Mouse (Mus musculus): ENCODE results near the gene Bpifb6. TPM values are rescaled to one million over a fixed set of nuclear protein-coding genes. Genes with fewer than 3 reads are reported as not detected.

Bpifb6 gene
- polyA plus RNA-seq (2015; fragmentation: Nextera tagmentation; extraction: Ambion mirVana) = not detected in 2 replicates

DNA sequence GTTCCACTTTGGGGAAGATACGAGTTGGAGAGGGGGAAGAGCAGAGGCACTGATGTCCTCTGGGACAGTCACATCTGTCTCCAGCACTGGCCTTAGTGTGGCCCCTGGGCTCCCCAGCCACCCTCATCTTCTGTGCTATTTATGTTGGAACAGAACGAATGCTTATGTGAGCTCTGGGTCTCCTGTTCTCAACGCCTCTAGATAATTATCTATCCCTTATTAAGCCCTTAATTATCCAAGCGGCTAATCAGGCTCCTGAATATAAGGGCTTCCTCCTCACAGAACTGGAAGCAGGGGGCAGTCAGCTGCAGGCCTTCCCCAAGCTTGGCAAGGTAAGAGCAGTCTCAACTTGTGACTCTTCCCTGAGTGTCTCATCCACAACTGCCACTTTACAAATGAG is at the start of gene Bpifb6:
Gene Bpifb6 (plus strand): TSS at position 301 of the 400 bp plus-strand sequence.
- H3K4me3 ChIP-seq = no peak within 1 kb of the TSS
- H3K27me3 ChIP-seq = no peaks in the 10 kb centered on the region
- no peaks in the 10 kb centered on the region for H3K36me3 ChIP-seq
- WGBS = 65% methylated on average over 4 of the region's 4 CpGs
- ATAC-seq (ENCODE audit: insufficient number of reproducible peaks, low FRiP score, low TSS enrichment, low read depth) = no peak
- no peaks in the 10 kb centered on the region for H3K9me3 ChIP-seq
- H3K9ac ChIP-seq = no peak within 1 kb of the TSS
- no peaks in the 10 kb centered on the region for H3K4me1 ChIP-seq
- no peak within 1 kb of the TSS for H3K4me2 ChIP-seq
- no peak within 1 kb of the TSS for H3K27ac ChIP-seq

DNA sequence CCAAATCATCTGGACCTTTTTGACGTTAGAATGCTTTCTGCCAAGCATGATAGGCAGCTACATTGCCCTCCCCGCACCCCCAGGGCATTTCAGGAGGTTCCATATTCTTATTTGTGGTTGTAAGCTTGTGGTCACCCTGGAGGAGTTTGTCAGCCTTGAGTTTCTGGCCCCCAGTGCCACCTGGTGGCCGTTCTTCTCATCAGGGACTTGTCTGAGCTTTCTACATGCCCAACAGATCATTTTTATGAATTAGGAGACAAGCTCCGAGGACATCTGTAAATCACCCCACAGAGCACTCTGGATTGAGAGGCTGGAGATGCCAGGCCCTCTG is 49.2 kb upstream of the Bpifb6 start:
- Histone ChIP-seq H3K36me3 (no peaks in the 10 kb centered on the region), H3K27me3 (no peaks in the 10 kb centered on the region), H3K9ac (no peak overlapping the region), H3K9me3 (no peaks in the 10 kb centered on the region), H3K27ac (no peak overlapping the region), H3K4me3 (no peak overlapping the region), H3K4me1 (no peaks in the 10 kb centered on the region), H3K4me2 (no peak overlapping the region)
- WGBS = 46% methylated on average over 4 of the region's 4 CpGs
- no peak for ATAC-seq (ENCODE audit: insufficient number of reproducible peaks, low FRiP score, low TSS enrichment, low read depth)

DNA sequence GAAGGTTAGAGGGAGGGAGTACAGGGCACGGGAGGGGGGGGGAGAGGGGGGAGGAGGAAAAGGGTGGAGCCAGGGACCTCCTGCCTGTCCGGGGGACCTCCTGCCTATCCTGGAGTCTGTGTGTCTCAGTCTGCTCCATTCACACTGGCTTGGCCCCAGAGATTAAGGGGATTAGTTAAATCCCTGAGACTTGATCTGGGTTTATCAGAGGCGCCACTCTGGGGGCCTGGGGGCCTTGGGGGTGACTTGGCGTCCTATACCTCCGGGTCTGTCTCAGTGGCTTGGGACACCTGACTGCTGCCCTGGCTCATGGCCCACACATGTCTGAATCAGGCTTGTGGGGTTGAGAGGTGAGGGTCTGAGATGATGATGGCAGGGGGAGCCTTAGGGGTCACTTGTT is 46.6 kb upstream of the Bpifb6 start:
- no peak overlapping the region for H3K4me2 ChIP-seq
- WGBS = 24% methylated on average over 5 of the region's 5 CpGs
- no peaks in the 10 kb centered on the region for H3K36me3 ChIP-seq
- no peak overlapping the region for H3K9ac ChIP-seq
- H3K4me1 ChIP-seq = no peaks in the 10 kb centered on the region
- H3K9me3 ChIP-seq = no peaks in the 10 kb centered on the region
- no peak overlapping the region for H3K27ac ChIP-seq
- H3K27me3 ChIP-seq = no peaks in the 10 kb centered on the region
- ATAC-seq (ENCODE audit: insufficient number of reproducible peaks, low FRiP score, low TSS enrichment, low read depth) = peak; percentile 31; the same call in 1 of the 2 replicates
- H3K4me3 ChIP-seq = no peak overlapping the region

DNA sequence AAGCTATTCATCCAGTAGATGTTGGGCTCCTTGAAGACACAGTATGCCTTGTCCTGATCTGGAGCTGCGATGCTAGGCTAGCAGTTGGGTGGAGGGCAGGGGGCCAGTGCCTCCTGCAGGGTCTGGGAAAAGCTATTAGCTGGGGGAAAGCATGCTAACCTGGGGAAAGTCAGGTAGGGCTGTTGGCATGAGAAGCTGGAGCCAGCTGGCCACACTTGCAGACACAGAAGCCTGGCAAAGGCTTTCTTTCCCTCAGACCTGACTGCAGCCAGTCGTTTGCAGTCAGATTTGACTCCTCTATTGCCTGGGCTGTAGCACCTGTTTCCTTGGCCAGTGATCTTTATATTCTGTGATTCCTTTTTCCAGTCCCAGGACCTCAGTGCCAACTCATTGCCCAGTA is 40.6 kb upstream of the Bpifb6 start:
- H3K4me2 ChIP-seq = no peak overlapping the region
- no peak for ATAC-seq (ENCODE audit: insufficient number of reproducible peaks, low FRiP score, low TSS enrichment, low read depth)

DNA sequence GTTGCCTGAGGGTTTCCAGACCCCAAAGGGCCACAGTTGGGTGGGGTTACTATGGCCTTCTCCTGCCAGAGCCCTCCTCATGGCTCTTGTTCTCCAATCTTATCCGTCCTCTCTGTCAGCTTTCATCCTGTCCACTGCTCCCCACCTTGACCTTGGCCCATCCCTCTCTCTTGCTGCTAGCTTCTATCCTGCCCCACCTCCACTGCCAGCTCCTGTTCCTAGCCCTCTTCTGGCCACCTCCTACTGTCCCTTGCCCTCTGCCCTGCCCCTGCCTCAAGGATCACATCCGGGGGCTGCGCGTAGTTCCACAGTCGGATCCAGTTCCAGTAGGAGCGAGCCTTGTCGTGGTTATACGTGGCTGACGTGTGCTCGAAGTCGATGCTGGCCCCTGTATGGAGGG is 39.9 kb upstream of the Bpifb6 start:
- no peak overlapping the region for H3K4me3 ChIP-seq
- no peak overlapping the region for H3K9ac ChIP-seq
- H3K4me1 ChIP-seq = 0 out of 2 replicates have a peak, but pooled peaks cover 4% of the 10 kb centered on the region
- no peak overlapping the region for H3K27ac ChIP-seq
- no peak overlapping the region for H3K4me2 ChIP-seq
- H3K9me3 ChIP-seq = no peaks in the 10 kb centered on the region
- WGBS = 87% methylated on average over 11 of the region's 11 CpGs
- no peaks in the 10 kb centered on the region for H3K27me3 ChIP-seq
- no peaks in the 10 kb centered on the region for H3K36me3 ChIP-seq
- no peak for ATAC-seq (ENCODE audit: insufficient number of reproducible peaks, low FRiP score, low TSS enrichment, low read depth)

More for the DNA sequence above, 40.6 kb upstream of the Bpifb6 start:
- 80% methylated on average over 2 of the region's 2 CpGs for WGBS
- no peaks in the 10 kb centered on the region for H3K27me3 ChIP-seq
- no peak overlapping the region for H3K9ac ChIP-seq
- H3K36me3 ChIP-seq = no peaks in the 10 kb centered on the region
- no peak overlapping the region for H3K27ac ChIP-seq
- no peaks in the 10 kb centered on the region for H3K9me3 ChIP-seq
- H3K4me3 ChIP-seq = no peak overlapping the region
- 0 out of 2 replicates have a peak, but pooled peaks cover 4% of the 10 kb centered on the region for H3K4me1 ChIP-seq

DNA sequence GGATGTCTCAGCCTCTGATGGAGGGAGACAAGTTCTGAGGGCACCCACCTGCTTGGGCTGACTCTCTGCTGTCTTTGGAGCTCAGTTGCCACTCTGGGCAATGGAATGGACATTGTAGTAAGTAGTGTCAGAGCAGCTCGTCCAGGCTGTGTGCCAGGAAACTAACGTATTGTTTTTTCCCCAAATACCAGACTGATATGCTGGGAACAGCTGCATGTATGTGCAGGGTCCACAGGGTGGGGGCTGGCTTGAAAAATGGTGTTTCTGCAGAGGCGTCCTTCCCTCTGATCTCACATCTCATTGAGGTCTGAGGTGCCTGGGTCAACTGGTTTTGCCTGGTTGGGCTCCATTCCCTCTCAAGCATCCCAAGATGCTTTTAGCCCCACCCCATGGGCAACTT is 39.5 kb upstream of the Bpifb6 start:
- H3K9me3 ChIP-seq = no peaks in the 10 kb centered on the region
- H3K27me3 ChIP-seq = no peaks in the 10 kb centered on the region
- H3K36me3 ChIP-seq = no peaks in the 10 kb centered on the region
- H3K4me2 ChIP-seq = no peak overlapping the region
- no peak overlapping the region for H3K9ac ChIP-seq
- 0 out of 2 replicates have a peak, but pooled peaks cover 4% of the 10 kb centered on the region for H3K4me1 ChIP-seq
- no peak overlapping the region for H3K27ac ChIP-seq
- no peak overlapping the region for H3K4me3 ChIP-seq
- 0 out of 2 replicates have a peak, but pooled peaks have one; percentile 41 for ATAC-seq (ENCODE audit: insufficient number of reproducible peaks, low FRiP score, low TSS enrichment, low read depth)
- 50% methylated on average over 3 of the region's 3 CpGs for WGBS

DNA sequence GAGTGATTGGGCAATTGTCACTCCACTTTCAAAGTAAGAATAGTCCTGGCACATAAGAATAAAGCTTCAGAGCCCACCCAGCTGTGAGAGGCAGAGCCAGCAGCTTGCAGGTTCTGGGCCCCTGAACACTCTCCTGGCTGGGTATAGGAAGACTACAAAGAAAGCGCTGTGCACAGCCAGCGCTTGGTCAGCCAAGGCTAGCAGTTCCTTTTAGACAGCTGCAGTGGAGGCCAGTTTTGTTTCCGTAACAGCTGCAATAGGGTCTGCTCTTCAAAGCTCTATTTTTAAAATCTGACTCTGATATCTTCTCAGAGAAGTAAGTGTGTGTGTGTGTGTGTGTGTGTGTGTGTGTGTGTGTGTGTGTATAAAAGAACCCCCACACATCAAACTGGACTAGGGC is 38.2 kb upstream of the Bpifb6 start:
- Histone ChIP-seq H3K4me2 (no peak overlapping the region), H3K4me3 (no peak overlapping the region), H3K9ac (no peak overlapping the region), H3K4me1 (0 out of 2 replicates have a peak, but pooled peaks cover 4% of the 10 kb centered on the region), H3K9me3 (no peaks in the 10 kb centered on the region), H3K27ac (no peak overlapping the region), H3K36me3 (no peaks in the 10 kb centered on the region), H3K27me3 (no peaks in the 10 kb centered on the region)
- no peak for ATAC-seq (ENCODE audit: insufficient number of reproducible peaks, low FRiP score, low TSS enrichment, low read depth)
- 73% methylated on average over 3 of the region's 3 CpGs for WGBS

DNA sequence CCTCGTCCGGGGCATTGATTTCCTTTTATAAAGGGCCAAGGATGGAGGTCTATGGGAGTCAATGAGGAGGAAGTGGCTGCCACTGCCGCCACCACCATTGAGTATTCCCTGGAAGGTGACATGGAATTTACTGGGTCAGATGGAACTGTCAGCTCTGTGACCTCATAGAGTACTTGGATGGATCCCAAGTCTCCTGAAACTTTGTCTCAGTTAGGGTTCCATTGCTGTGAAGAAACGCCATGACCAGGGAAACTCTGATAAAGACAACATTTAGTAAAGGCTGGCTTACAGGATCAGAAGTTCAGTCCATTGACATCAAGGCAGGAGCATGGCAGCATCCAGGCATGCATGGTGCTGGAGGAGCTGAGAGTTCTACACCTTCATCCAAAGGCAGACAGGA is 29.2 kb upstream of the Bpifb6 start, which contains the start of gene Sun5:
Gene Sun5 (minus strand): TSS at position 101 of the 400 bp plus-strand sequence.
- H3K27ac ChIP-seq = no peak within 1 kb of the TSS
- H3K4me2 ChIP-seq = no peak within 1 kb of the TSS
- WGBS = 85% methylated on average over 4 of the region's 4 CpGs
- no peaks in the 10 kb centered on the region for H3K9me3 ChIP-seq
- no peaks in the 10 kb centered on the region for H3K27me3 ChIP-seq
- no peak within 1 kb of the TSS for H3K9ac ChIP-seq
- no peak within 1 kb of the TSS for H3K4me3 ChIP-seq
- H3K4me1 ChIP-seq = no peaks in the 10 kb centered on the region
- ATAC-seq (ENCODE audit: insufficient number of reproducible peaks, low FRiP score, low TSS enrichment, low read depth) = no peak
- H3K36me3 ChIP-seq = no peaks in the 10 kb centered on the region

DNA sequence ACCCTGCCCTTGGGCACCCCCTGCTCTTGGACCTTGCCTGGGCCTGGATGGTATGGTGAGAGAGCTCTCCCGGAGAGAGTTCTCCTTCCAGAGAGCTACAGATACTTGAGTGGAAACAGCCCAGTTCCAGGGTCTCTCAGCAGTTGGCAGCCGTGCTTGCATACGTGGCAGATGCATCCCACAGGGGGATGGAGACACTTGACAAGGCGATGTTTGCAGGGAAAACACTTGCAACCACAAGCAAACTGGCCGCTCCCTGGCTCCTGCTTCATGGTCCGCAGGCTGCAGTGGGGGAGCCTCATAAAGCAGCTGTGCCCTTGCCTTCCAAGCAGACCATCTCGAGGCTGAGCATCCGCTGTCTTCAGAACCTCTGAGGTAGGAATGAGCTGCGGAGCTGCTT is 25.4 kb upstream of the Bpifb6 start, which contains the start of gene Bpifb2:
Gene Bpifb2 (plus strand): TSS at position 301 of the 400 bp plus-strand sequence.
- H3K4me1 ChIP-seq = no peaks in the 10 kb centered on the region
- no peaks in the 10 kb centered on the region for H3K36me3 ChIP-seq
- ATAC-seq (ENCODE audit: insufficient number of reproducible peaks, low FRiP score, low TSS enrichment, low read depth) = no peak
- H3K4me3 ChIP-seq = no peak within 1 kb of the TSS
- H3K9ac ChIP-seq = no peak within 1 kb of the TSS
- no peak within 1 kb of the TSS for H3K27ac ChIP-seq
- no peak within 1 kb of the TSS for H3K4me2 ChIP-seq
- 77% methylated on average over 9 of the region's 9 CpGs for WGBS
- H3K27me3 ChIP-seq = no peaks in the 10 kb centered on the region
- H3K9me3 ChIP-seq = no peaks in the 10 kb centered on the region

DNA sequence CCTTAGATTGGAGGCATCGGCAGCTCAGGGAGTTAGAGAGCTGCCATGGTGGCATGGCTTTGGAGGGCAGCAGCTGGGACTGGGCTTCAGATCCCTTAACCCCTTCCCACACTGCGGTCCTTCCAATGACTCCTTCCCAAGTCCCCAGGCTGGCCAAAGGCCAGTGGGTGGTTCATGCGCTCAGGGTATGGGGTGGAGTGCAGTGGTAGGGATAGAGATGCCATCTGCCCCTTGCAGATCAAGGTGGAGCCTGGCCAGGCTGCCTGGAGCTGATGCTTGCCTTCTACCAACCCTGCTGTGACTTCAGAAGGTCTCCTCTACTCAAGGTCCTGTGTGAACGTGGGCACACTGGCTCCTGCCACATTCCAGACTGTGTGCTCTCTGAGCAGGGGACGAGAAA is 1.1 kb upstream of the Bpifb6 start:
- no peak overlapping the region for H3K4me2 ChIP-seq
- 76% methylated on average over 5 of the region's 5 CpGs for WGBS

DNA sequence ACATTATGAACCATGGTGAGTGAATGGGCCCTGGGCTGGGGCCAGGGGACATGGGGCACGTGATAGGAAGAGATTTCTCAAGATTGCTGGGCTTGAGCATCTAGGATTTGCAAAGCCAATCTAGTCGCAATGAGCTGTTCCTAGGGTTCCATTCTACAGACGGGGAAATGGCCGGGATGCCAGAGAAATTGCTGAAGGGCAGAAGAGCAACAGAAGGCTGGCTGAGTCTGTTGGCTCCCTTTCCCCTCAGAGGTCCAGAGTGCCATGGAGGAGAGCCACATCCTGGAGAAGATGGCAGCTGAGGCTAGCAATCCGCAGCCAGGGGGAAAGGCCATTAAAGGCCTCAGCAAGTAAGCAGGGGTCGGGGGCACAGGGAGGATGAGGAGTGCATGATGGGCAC is 2.5 kb downstream of the Bpifb6 start:
- Histone ChIP-seq H3K9ac (no peak overlapping the region), H3K27me3 (no peaks in the 10 kb centered on the region), H3K36me3 (no peaks in the 10 kb centered on the region), H3K4me2 (no peak overlapping the region), H3K27ac (no peak overlapping the region), H3K4me3 (no peak overlapping the region), H3K4me1 (no peaks in the 10 kb centered on the region), H3K9me3 (no peaks in the 10 kb centered on the region)
- no peak for ATAC-seq (ENCODE audit: insufficient number of reproducible peaks, low FRiP score, low TSS enrichment, low read depth)
- 80% methylated on average over 6 of the region's 6 CpGs for WGBS

More for the DNA sequence above, 1.1 kb upstream of the Bpifb6 start:
- no peaks in the 10 kb centered on the region for H3K36me3 ChIP-seq
- H3K9me3 ChIP-seq = no peaks in the 10 kb centered on the region
- no peaks in the 10 kb centered on the region for H3K27me3 ChIP-seq
- H3K27ac ChIP-seq = no peak overlapping the region
- no peak overlapping the region for H3K4me3 ChIP-seq
- no peaks in the 10 kb centered on the region for H3K4me1 ChIP-seq
- H3K9ac ChIP-seq = no peak overlapping the region
- ATAC-seq (ENCODE audit: insufficient number of reproducible peaks, low FRiP score, low TSS enrichment, low read depth) = no peak

DNA sequence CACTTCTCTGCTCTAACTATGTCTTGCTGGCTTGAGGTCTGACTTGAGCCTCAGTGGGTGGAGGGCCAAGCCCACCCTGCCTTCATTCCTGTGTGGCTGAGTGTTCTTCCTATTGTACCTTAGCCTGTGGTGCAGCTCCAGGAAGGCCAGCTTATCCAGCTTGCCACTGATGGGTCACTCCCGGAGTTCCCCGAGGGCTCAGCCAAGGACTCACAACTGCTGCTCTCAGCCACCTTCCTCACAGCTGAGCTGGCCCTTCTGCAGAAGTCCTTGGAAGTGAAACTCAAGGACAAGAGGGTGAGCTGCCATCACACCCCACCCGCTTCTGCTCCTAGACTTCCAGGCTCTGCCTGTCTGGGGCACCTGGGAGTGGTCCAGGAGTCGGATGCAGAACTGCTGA is 6.4 kb downstream of the Bpifb6 start:
- Histone ChIP-seq H3K4me3 (no peak overlapping the region), H3K9me3 (no peaks in the 10 kb centered on the region)
- ATAC-seq (ENCODE audit: insufficient number of reproducible peaks, low FRiP score, low TSS enrichment, low read depth) = no peak

DNA sequence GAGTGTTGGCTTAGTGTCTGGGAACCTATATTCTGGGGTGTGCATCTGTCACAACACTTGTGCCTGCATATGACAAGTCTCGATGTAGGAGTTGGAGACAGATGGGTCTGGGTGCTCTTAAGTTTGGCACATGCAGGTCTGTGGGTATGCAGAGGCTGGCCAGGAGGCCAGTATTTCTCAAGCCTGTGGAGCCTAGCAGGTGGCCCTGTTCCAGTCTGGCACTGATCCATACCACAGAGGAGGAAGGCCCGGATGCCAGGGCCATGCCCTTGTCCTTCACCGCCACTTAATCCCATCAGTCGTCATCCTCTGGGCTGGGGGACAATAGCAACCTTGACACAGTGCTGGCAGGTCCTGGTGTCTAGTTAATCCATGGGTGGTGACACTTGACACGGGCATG is 14.0 kb downstream of the Bpifb6 start:
- ATAC-seq (ENCODE audit: insufficient number of reproducible peaks, low FRiP score, low TSS enrichment, low read depth) = no peak
- no peak overlapping the region for H3K4me2 ChIP-seq
- H3K9me3 ChIP-seq = no peaks in the 10 kb centered on the region
- no peaks in the 10 kb centered on the region for H3K36me3 ChIP-seq
- H3K4me1 ChIP-seq = no peaks in the 10 kb centered on the region
- no peak overlapping the region for H3K9ac ChIP-seq
- H3K4me3 ChIP-seq = no peak overlapping the region
- 74% methylated on average over 5 of the region's 5 CpGs for WGBS
- no peak overlapping the region for H3K27ac ChIP-seq
- H3K27me3 ChIP-seq = no peaks in the 10 kb centered on the region

More for the DNA sequence above, 6.4 kb downstream of the Bpifb6 start:
- no peaks in the 10 kb centered on the region for H3K4me1 ChIP-seq
- 78% methylated on average over 4 of the region's 4 CpGs for WGBS
- H3K9ac ChIP-seq = no peak overlapping the region
- no peak overlapping the region for H3K27ac ChIP-seq
- H3K27me3 ChIP-seq = no peaks in the 10 kb centered on the region
- no peak overlapping the region for H3K4me2 ChIP-seq
- H3K36me3 ChIP-seq = no peaks in the 10 kb centered on the region

Measured in limb, embryonic 15.5 days (tissue).